Mouse (Mus musculus) heart, embryonic 15.5 days (tissue): ENCODE data around the gene Coro2b. TPM values are rescaled to one million over a fixed set of nuclear protein-coding genes. Genes with fewer than 3 reads are reported as not detected.

Source experiments
- ATAC-seq: fragments of 200-750 bp; cut with Nextera tagmentation; replicated peaks from 2 replicates; pipeline ENCODE4 v1.8.0; 2017; ENCODE audit warnings: low read depth, moderate TSS enrichment; ENCODE audit not compliant: insufficient number of reproducible peaks, insufficient read depth, low FRiP score
- H3K27ac ChIP-seq: fragments of 300-500 bp; sonication (generic); 2 replicates; pipeline ENCODE4 v1.5.1; 2015; ENCODE audit warnings: mild to moderate bottlenecking, inconsistent platforms
- H3K27me3 ChIP-seq: fragments of 300-500 bp; sonication (generic); 2 replicates; pipeline ENCODE4 v1.6.1; 2015; ENCODE audit warnings: inconsistent platforms
- H3K36me3 ChIP-seq: fragments of 300-500 bp; sonication (generic); 2 replicates; pipeline ENCODE4 v1.6.1; 2015; ENCODE audit warnings: mild to moderate bottlenecking, inconsistent platforms
- H3K4me1 ChIP-seq: fragments of 300-500 bp; sonication (generic); replicated peaks from 2 replicates; pipeline ENCODE4 v1.6.1; 2015; ENCODE audit warnings: inconsistent platforms
- H3K4me2 ChIP-seq: fragments of 300-500 bp; sonication (generic); 2 replicates; pipeline ENCODE4 v1.6.1; 2015; ENCODE audit warnings: inconsistent platforms, mild to moderate bottlenecking, moderate library complexity
- H3K4me3 ChIP-seq: fragments of 300-500 bp; sonication (generic); 2 replicates; pipeline ENCODE4 v1.5.1; 2015; ENCODE audit warnings: mild to moderate bottlenecking, inconsistent platforms
- H3K9ac ChIP-seq: fragments of 300-500 bp; sonication (generic); 2 replicates; pipeline ENCODE4 v1.6.1; 2015; ENCODE audit warnings: mild to moderate bottlenecking, inconsistent platforms
- H3K9me3 ChIP-seq: fragments of 300-500 bp; sonication (generic); replicated peaks from 2 replicates; pipeline ENCODE4 v1.6.1; 2016; ENCODE audit warnings: inconsistent platforms
- WGBS: fragments of 180-500 bp; shearing (Covaris S2); methylation state at CpG from one replicate; pipeline ENCODE4 v1.1.7; 2015; ENCODE audit warnings: mixed read lengths; 5-methylcytosine and 5-hydroxymethylcytosine counted together
- polyA plus RNA-seq: library from polyadenylated mRNA; unstranded; fragments of >200 nt; fragmentation: Nextera tagmentation; extraction: Ambion mirVana; gene quantifications from 2 replicates; pipeline ENCODE4 v1.2.1, GENCODE M21; 2015

Gene Coro2b
- polyA plus RNA-seq, 1 experiment from 2014 or later: 5.7 TPM

- H3K9ac ChIP-seq: no peak overlapping the region
- ATAC-seq: no peak
- WGBS: 78% methylated on average over 9 of the region's 9 CpGs
- peaks cover 13% of the 10 kb centered on the region for H3K27me3 ChIP-seq
- no peak overlapping the region for H3K4me2 ChIP-seq
- no peak overlapping the region for H3K4me3 ChIP-seq
- no peak overlapping the region for H3K27ac ChIP-seq
- H3K9me3 ChIP-seq: no peaks in the 10 kb centered on the region
- H3K4me1 ChIP-seq: peaks cover 18% of the 10 kb centered on the region
- H3K36me3 ChIP-seq: no peaks in the 10 kb centered on the region
Observed at GRCm38 (mm10) chr9:62539251-62539711, 2.4 kb upstream of the Coro2b start.

GRCm38 (mm10) chr9:62537941-62538340, 1.1 kb upstream of the Coro2b start:
- Histone ChIP-seq H3K9me3 (no peaks in the 10 kb centered on the region), H3K27me3 (peaks cover 17% of the 10 kb centered on the region), H3K4me2 (no peak overlapping the region), H3K9ac (no peak overlapping the region), H3K27ac (no peak overlapping the region), H3K4me1 (peaks cover 18% of the 10 kb centered on the region), H3K4me3 (no peak overlapping the region), H3K36me3 (no peaks in the 10 kb centered on the region)
- 77% methylated on average over 6 of the region's 6 CpGs for WGBS
- ATAC-seq: no peak

DNA sequence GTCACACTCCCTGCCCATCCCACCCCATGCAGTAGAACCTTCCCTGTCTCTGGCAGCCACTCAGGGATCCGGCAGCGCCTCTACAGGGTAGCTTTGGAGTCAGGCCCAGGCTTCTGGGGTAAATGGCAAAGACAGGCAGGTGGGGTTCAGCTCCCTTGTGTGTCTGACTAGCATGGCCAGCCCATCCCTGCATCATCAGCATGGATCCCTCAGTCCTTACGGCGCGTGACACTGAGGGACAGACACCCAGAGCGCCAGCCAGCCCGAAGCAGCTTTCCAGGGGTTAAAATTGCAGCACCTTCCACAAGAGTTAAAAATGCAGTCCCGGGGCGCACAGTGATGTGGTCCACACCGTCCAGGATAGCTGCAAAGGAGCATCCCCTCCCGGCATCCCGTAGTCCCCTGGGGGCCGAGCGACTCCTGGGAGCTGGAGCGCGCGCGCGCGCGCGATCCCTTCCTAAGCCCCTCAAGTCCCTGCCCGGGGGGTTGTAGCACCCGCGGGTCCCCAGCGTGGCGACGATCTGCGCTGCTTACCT, 657 bp downstream of the Coro2b start:
- Histone ChIP-seq H3K9ac (peak overlapping the region; percentile 82), H3K9me3 (no peaks in the 10 kb centered on the region), H3K4me2 (peak overlapping the region; percentile 97), H3K27me3 (peaks cover 17% of the 10 kb centered on the region), H3K36me3 (no peaks in the 10 kb centered on the region), H3K4me1 (peaks cover 28% of the 10 kb centered on the region), H3K27ac (peak overlapping the region; percentile 43), H3K4me3 (peak overlapping the region; percentile 74)
- peak; percentile 4; the same call in 1 of the 2 replicates for ATAC-seq
- WGBS: 4% methylated on average over 29 of the region's 29 CpGs

GRCm38 (mm10) chr9:62535566-62535965, 1.3 kb downstream of the Coro2b start:
- Histone ChIP-seq H3K27ac (no peak overlapping the region), H3K27me3 (peaks cover 17% of the 10 kb centered on the region), H3K9me3 (no peaks in the 10 kb centered on the region), H3K4me1 (peaks cover 28% of the 10 kb centered on the region), H3K4me2 (peak overlapping the region; percentile 97), H3K36me3 (no peaks in the 10 kb centered on the region), H3K4me3 (peak overlapping the region; percentile 74), H3K9ac (peak overlapping the region; percentile 82; the same call in 1 of the 2 replicates)
- no peak for ATAC-seq
- 79% methylated on average over 8 of the region's 8 CpGs for WGBS

DNA sequence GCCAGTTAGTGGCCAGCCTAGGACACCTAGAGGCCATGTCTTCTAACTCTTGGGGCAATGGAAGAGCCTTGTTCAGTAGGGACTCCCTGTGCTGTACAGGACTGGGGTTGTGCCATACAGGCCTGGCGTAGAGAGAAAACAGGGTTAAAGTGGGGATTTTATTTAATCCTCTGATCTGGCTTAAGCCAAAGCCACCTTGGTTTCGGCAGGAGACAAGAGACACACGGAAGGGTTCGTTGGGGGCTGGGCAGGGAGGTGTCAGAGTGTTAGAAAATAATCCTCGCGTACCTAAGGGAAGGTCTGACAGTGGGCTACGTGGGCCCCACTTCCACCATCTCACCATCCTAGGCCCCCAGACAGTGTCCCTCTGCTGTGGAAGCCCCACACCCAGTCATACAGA, 2.2 kb downstream of the Coro2b start:
- no peaks in the 10 kb centered on the region for H3K9me3 ChIP-seq
- H3K4me3 ChIP-seq: no peak overlapping the region
- 87% methylated on average over 7 of the region's 7 CpGs for WGBS
- H3K27me3 ChIP-seq: peaks cover 17% of the 10 kb centered on the region
- H3K4me2 ChIP-seq: no peak overlapping the region
- no peak for ATAC-seq
- peaks cover 28% of the 10 kb centered on the region for H3K4me1 ChIP-seq
- no peak overlapping the region for H3K9ac ChIP-seq
- no peak overlapping the region for H3K27ac ChIP-seq
- no peaks in the 10 kb centered on the region for H3K36me3 ChIP-seq

- no peak overlapping the region for H3K27ac ChIP-seq
- ATAC-seq: no peak
- H3K4me2 ChIP-seq: no peak overlapping the region
- peaks cover 17% of the 10 kb centered on the region for H3K27me3 ChIP-seq
- no peak overlapping the region for H3K9ac ChIP-seq
- no peak overlapping the region for H3K4me3 ChIP-seq
- no peaks in the 10 kb centered on the region for H3K36me3 ChIP-seq
- WGBS: 81% methylated on average over 2 of the region's 2 CpGs
- H3K4me1 ChIP-seq: peaks cover 28% of the 10 kb centered on the region
- H3K9me3 ChIP-seq: no peaks in the 10 kb centered on the region
Observed at GRCm38 (mm10) chr9:62534158-62534557, 2.7 kb downstream of the Coro2b start.

GRCm38 (mm10) chr9:62532876-62533275, 4.0 kb downstream of the Coro2b start:
- Histone ChIP-seq H3K9me3 (no peaks in the 10 kb centered on the region), H3K9ac (no peak overlapping the region), H3K27ac (peak overlapping the region; percentile 46; the same call in 1 of the 2 replicates), H3K4me2 (no peak overlapping the region), H3K27me3 (peaks cover 17% of the 10 kb centered on the region), H3K4me3 (no peak overlapping the region), H3K36me3 (no peaks in the 10 kb centered on the region), H3K4me1 (peaks cover 28% of the 10 kb centered on the region)
- no peak for ATAC-seq
- 83% methylated on average over 11 of the region's 11 CpGs for WGBS

DNA sequence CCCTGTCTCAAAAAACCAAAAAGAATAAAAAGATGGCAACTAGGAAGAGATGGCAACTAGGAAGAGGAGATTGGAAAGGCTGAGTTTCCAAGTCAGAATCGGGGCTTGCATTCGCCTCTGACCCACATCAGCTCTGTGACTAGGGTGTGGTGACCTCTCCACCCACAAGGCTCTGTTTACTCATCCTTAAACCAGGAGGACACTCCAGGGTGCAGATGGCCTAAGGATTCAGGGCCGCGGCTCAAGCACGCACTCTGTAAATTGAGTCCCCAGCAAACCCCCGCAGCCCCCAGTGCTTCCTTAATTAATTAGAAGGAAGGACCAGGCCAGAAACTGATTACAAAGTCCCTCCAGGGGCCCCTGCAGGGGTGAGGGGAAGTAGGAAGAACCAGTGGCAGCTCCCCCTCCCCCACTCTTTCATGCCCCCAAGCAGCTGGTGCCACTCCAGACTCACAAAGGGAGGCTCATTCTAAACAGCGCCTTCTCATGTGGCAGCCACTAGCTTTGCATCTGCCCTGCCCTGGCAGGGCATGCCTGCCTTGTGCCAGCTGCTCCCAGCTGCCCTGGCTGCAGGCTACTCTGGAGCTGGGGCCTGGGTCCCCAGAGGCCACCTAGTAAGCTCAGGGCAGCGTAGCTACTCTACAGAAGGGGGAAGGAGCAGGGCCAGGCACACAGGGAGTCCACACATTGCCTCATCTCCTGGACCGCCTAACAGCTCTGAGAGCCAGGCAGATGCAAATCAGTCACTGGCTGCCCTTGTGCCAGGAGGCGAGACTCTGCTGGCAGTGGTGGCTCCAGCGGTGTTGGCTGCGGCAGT, 5.2 kb downstream of the Coro2b start:
- Histone ChIP-seq H3K9me3 (no peaks in the 10 kb centered on the region), H3K4me3 (no peak overlapping the region), H3K4me2 (no peak overlapping the region), H3K9ac (no peak overlapping the region), H3K27me3 (peaks cover 17% of the 10 kb centered on the region), H3K4me1 (peaks cover 29% of the 10 kb centered on the region), H3K27ac (peak overlapping the region; percentile 46; the same call in 1 of the 2 replicates), H3K36me3 (no peaks in the 10 kb centered on the region)
- WGBS: 50% methylated on average over 12 of the region's 12 CpGs
- 0 out of 2 replicates have a peak, but pooled peaks have one; percentile 20 for ATAC-seq

DNA sequence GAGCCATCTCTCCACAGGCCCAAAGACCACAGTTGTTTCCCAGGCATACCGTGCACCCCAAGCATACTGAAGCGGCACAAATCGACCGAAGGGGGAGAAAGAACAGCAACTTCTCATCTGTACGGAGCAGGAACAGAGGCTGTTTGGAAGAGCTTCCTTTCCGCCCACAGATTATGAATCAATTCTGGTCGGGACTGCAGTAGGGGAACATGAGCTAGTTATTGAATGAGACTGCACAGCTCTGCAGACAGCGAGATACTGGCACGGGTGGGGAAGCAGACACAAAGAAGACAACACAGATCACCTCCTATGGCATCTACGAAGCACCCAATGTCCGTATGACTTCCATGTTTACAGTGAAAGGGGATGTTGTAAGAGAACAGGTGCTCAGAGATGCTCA, 8.3 kb downstream of the Coro2b start:
- Histone ChIP-seq H3K4me3 (no peak overlapping the region), H3K4me2 (no peak overlapping the region), H3K27ac (no peak overlapping the region), H3K36me3 (no peaks in the 10 kb centered on the region), H3K4me1 (peaks cover 41% of the 10 kb centered on the region), H3K27me3 (no peaks in the 10 kb centered on the region), H3K9ac (no peak overlapping the region), H3K9me3 (no peaks in the 10 kb centered on the region)
- 81% methylated on average over 11 of the region's 11 CpGs for WGBS
- no peak for ATAC-seq

DNA sequence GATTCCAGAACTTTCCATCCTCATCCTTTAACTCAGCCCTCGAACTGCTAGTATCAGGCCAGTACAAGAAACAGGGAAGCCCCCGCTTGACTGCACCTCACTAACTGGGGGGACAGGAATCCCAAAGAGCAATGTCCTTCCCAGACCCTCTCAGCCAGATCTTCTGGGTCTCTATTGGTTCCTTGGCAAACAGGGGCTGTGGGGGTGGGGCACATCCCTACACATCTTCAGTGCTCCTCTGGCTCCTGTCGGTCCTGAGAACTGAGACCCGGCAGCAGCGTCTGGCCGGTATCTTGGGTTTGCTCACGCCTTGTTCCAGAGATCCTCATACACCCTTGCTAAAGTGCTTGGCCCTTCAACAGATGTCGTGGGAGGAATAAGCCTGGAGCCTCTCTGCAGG, 10.0 kb downstream of the Coro2b start:
- no peak overlapping the region for H3K4me3 ChIP-seq
- H3K27me3 ChIP-seq: no peaks in the 10 kb centered on the region
- no peak overlapping the region for H3K9ac ChIP-seq
- peaks cover 51% of the 10 kb centered on the region for H3K4me1 ChIP-seq
- ATAC-seq: no peak
- no peak overlapping the region for H3K4me2 ChIP-seq
- H3K27ac ChIP-seq: peak overlapping the region; percentile 53
- H3K9me3 ChIP-seq: no peaks in the 10 kb centered on the region
- no peaks in the 10 kb centered on the region for H3K36me3 ChIP-seq
- WGBS: 61% methylated on average over 8 of the region's 8 CpGs

DNA sequence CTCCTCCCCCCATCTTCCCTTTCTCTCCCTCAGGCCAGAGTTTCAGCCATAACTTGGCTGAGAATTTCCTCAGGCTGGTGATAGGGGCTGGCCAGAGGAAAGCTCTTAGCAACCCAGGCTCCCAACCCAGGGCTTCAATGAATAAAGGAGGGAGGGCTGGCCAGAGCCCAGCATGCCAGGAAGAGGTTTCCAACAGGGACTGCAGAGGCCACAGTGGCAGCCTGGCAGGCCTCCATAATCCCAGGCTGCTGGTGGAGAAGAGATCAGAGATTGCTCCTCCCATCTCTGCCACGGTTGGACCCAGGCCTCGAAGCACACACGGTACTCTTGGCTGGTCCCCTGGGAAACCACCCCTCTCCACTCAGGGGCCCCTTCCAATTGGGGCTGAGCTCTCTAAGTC, 10.4 kb downstream of the Coro2b start:
- Histone ChIP-seq H3K27me3 (no peaks in the 10 kb centered on the region), H3K36me3 (no peaks in the 10 kb centered on the region), H3K9ac (no peak overlapping the region; the same call in 1 of the 2 replicates), H3K4me2 (no peak overlapping the region), H3K9me3 (no peaks in the 10 kb centered on the region), H3K4me3 (no peak overlapping the region), H3K27ac (peak overlapping the region; percentile 53), H3K4me1 (peaks cover 50% of the 10 kb centered on the region)
- 16% methylated on average over 3 of the region's 3 CpGs for WGBS
- peak; percentile 70 for ATAC-seq
